Mouse (Mus musculus): Measurements from ENCODE around the gene Zbtb22.
A peak's percentile ranks its signal among the peaks of the same experiment; 100 is the strongest.
"Not testable (repeated sequence)": the region's sequence is repeated elsewhere in the genome, so short reads cannot be mapped to it uniquely, and the experiment has no call there.

Gene Zbtb22

DNA sequence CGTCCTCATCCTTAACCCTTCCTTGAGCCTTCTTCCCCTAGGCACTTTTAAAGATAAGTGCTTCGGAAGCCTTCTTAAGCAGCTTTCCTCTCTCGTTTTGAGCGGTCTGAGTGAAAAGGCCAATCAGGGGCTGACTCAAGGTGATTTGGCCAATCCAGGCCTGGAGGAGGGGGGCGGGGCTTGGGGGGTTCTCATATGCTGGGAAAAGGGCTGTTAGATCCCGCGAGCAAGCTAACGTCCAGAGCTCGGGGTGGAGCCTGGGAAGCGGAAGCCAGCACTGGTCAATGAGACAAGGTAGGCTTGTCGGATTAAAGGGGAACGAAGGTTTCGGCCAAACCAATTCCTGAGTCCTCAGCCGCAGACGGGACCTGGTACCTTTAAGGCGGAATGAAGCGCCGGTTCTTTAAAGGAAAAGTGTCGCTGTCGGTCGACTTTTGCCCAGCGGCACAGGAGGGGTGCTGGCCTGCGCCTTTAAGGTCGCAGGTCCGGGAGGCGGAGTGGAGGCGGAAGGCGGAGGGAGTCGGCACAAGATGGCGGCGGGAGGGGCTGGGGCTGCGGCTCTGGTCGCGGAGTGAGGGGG, at the start of gene Zbtb22, which contains the start of gene Tapbp:
Zbtb22 (plus strand) TSS at position 234 of the 580 bp plus-strand sequence.
Tapbp (plus strand) TSS at position 229 of the 580 bp plus-strand sequence.
- DNase-seq (ENCODE audit: extremely low read depth, insufficient read length, low spot score), result peak; percentile 95

DNA sequence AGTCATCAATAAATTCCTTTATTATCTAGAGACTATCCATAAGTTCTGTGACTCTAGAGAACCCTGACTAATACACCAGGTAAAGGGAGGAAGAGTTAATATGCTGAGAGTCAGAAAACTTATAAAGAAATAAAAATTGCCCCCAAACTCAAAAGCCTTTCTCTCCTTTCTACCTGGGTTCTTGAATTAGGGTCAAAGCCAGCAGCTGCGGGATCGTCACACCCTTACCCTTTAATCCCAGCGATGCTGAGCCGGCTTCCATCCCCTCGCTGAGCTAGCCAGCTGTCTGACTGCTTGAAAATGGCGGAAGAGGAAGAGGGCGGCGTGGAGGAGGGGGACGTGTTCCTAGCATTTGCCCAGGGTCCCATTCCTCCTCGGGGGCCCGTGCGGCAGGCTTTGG, 42.2 kb upstream of the Zbtb22 start, which contains the start of gene Gm7029:
Gm7029 (plus strand) TSS at position 301 of the 400 bp plus-strand sequence.
- DNase-seq (ENCODE audit: extremely low read depth, insufficient read length, low spot score), result not testable (repeated sequence)

DNA sequence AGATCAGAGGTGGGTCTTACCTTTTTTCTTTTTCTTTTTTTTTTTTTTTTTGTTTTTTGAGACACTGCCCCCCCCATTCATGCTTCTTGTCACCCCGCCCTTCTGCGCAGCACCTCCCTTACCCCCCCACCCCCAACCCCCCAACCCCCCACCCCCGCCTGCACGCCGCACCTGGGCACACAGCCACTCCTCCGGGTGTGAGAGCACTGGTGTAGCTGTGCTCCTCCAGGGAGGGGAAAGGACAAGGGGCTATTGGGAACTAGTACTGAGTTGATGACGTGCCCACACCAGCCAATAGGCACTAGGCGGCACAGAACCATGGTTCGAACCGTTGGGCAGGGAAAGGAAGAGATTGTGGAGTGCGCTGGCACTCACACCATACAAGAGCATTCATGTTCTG, 41.3 kb upstream of the Zbtb22 start:
- no peak for DNase-seq (ENCODE audit: extremely low read depth, insufficient read length, low spot score)

DNA sequence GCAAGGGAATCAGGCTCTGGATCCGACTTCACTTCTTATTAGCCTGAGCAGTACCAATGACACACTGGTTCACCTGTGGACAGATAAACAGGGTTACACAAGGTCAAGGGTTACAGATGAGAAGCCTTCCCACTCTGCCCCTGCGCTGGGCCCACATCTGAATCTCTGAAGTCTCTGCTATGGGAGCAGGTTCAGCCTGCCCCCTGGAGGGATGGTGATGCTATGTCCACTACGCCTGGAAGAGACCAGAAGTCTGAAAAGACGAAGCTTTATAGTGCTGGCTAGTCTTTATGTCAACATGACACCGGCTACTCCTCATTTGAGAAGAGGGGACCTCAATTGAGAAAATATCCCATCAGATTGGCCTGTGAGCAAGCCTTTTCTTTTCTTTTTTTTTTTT, 39.9 kb upstream of the Zbtb22 start:
- not testable (repeated sequence) for DNase-seq (ENCODE audit: extremely low read depth, insufficient read length, low spot score)

DNA sequence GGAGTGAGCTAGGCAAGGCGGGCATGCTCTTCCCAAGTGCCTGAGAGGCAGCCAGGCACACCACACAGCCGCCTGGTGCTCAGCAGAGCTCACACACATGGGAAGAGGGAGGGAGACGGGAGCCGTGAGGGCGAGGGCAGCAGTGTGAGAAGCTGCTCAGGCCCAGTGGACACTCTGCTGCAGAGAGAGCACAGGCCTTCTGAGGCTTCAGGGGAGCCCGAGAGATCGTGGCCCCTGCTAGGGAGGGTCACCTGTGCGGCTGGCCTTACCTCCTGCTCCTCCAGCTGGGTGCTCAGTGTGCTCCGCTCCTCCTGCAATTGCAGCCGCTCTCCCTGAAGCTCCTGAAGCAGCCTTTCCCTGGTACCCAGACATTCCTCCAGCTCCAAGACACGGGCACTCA, 31.4 kb upstream of the Zbtb22 start:
- DNase-seq (ENCODE audit: extremely low read depth, insufficient read length, low spot score), result not testable (repeated sequence)

DNA sequence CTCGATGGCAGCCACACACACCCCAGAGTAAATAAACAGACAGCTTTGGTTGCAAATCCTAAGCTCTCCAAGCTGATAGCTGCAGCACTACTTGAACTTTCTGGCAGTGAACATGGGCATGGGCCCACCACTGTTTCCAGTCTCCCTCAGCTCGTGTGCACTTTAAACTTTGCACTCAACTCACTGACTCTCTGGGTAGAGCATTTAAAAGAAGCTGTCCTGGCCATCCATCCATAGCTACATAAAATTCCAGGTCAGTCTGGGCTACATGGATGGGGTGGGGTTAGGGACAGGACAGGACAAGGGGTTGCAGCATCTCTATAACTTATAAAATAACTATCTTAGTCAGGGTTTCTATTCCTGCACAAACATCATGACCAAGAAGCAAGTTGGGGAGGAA, 27.9 kb upstream of the Zbtb22 start:
- DNase-seq (ENCODE audit: extremely low read depth, insufficient read length, low spot score), result not testable (repeated sequence)

DNA sequence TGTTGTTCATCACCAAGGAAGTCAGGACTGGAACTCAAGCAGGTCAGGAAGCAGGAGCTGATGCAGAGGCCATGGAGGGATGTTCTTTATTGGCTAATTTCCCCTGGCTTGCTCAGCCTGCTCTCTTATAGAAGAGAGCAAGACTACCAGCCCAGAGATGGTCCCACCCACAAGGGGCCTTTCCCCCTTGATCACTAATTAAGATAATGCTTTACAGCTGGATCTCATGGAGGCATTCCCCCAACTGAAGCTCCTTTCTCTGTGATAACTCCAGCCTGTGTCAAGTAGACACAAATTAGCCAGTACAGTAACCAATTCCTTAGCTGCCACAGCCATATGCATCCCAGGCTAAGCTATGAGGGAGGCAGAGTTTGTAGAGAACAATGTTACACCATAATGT, 27.5 kb upstream of the Zbtb22 start:
- not testable (repeated sequence) for DNase-seq (ENCODE audit: extremely low read depth, insufficient read length, low spot score)

GRCm38 (mm10) chr17:33889941-33890532, 25.7 kb upstream of the Zbtb22 start:
- not testable (repeated sequence) for DNase-seq (ENCODE audit: extremely low read depth, insufficient read length, low spot score)

DNA sequence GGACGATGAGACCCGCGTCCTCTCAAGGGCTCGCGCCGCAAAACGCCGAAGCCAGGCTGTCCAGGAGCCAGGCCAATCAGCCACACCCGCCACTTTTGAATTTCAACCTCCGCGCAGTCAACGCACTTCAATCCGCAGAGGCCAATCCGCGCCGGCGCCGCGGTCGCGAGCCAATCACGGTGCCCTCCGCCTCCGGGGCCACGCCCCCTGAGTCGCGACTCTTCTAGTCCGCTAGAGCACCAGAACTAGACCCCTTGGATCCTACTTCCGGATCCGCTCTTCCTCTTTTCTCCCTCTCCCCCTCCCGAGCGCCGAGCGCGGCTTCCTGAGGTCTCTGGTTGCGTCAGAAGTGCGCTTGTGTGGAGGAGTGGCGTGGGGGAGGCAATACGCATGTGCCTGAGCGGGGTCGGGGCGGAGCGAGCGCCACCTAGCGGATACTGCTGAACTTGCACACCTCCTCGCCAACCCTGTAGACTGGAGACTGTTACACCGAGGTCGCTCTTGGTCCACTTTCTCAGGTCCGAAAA, 25.1 kb upstream of the Zbtb22 start, which contains the start of gene Kifc1:
Kifc1 (minus strand) TSS at position 129 of the 527 bp plus-strand sequence.
- peak; percentile 100 for DNase-seq (ENCODE audit: extremely low read depth, insufficient read length, low spot score)

GRCm38 (mm10) chr17:33891357-33891756, 24.3 kb upstream of the Zbtb22 start:
- DNase-seq (ENCODE audit: extremely low read depth, insufficient read length, low spot score), result no peak

- not testable (repeated sequence) for DNase-seq (ENCODE audit: extremely low read depth, insufficient read length, low spot score)
These were observed 23.8 kb upstream of the Zbtb22 start for GRCm38 (mm10) chr17:33891892-33892291.

- DNase-seq (ENCODE audit: extremely low read depth, insufficient read length, low spot score), result no peak
These were observed 23.3 kb upstream of the Zbtb22 start for GRCm38 (mm10) chr17:33892429-33892828.

DNA sequence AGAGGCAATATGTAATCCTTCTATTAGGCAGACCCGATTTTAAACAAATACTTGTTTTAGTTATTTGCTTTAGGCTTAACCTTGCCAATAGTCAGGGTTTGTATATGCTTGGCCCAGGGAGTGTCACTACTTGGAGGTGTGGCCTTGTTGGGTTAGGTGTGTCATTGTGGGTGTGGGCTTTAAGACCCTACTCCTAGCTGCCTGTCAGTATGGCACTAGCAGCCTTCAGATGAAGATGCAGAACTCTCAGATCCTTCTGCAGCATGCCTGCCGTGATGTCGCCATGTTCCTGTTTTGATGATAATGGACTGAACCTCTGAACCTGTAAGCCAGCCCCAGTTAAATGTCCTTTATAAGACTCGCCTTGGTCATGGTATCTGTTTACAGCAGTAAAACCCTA, 22.7 kb upstream of the Zbtb22 start:
- DNase-seq (ENCODE audit: extremely low read depth, insufficient read length, low spot score), result not testable (repeated sequence)

DNA sequence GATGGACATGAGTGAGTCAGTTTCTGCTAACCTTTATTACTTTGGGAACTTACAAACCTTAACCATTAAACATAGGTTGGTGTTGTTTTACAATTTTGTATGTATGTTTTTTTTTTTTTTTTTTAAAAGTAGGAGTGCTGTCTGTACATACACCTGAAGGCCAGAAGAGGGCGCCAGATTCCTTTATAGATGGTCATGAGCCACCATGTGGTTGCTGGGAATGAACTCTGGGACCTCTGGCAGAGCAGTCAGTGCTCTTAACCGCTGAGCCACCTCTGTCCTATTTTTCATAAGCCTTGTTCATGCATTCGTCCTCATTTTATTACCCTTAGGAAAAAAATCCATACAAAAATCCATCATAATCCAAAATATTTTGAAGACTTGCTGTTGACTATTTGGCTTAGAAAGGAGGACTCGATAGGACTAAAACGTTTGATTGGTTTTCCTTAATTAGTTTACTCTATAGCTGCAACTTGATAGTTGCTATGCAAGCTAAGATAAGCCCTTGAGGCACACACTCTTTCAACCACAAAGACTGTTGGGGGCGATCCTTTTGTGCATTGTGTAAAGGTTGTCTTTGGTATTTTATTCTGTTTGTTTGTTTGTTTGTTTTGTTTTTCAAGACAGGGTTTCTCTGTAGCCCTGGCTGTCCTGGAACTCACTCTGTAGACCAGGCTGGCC, 18.4 kb upstream of the Zbtb22 start:
- DNase-seq (ENCODE audit: extremely low read depth, insufficient read length, low spot score), result peak; percentile 63

GRCm38 (mm10) chr17:33898193-33898592, 17.5 kb upstream of the Zbtb22 start:
- not testable (repeated sequence) for DNase-seq (ENCODE audit: extremely low read depth, insufficient read length, low spot score)

- DNase-seq (ENCODE audit: extremely low read depth, insufficient read length, low spot score), result no peak
These were observed 16.1 kb upstream of the Zbtb22 start for GRCm38 (mm10) chr17:33899642-33900041.

GRCm38 (mm10) chr17:33900281-33900988, 15.3 kb upstream of the Zbtb22 start:
- no peak for DNase-seq (ENCODE audit: extremely low read depth, insufficient read length, low spot score)

DNA sequence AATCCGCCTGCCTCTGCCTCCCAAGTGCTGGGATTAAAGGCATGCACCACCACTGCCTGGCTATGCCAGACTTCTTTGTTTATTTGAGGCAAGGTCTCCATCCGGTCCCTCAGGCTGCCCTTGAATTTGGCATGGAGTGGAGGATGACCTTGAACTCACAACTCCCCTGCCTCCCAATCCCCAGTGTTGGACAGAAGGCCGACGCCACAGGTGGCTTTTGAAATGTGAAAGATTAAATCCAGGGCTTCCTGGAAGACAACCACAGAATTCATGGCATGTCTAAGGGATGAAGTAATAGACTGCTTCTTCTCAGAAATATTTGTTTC, 14.8 kb upstream of the Zbtb22 start:
- no peak for DNase-seq (ENCODE audit: extremely low read depth, insufficient read length, low spot score)

GRCm38 (mm10) chr17:33901653-33902052, 14.1 kb upstream of the Zbtb22 start:
- no peak for DNase-seq (ENCODE audit: extremely low read depth, insufficient read length, low spot score)

- DNase-seq (ENCODE audit: extremely low read depth, insufficient read length, low spot score), result no peak
These were observed 13.6 kb upstream of the Zbtb22 start for GRCm38 (mm10) chr17:33902079-33902478.

- DNase-seq (ENCODE audit: extremely low read depth, insufficient read length, low spot score), result no peak
These were observed 13.2 kb upstream of the Zbtb22 start for GRCm38 (mm10) chr17:33902491-33902890.

Measured in 3134 (cell line).